Mouse (Mus musculus) liver, postnatal 0 days (tissue): ENCODE measurements around the gene Ebp.

ENCODE experiments used
- CTCF ChIP-seq: sonication (generic); IDR thresholded peaks from 2 replicates; pipeline ENCODE4 v1.5.1; 2016; ENCODE audit warnings: antibody characterized with exemption, low read depth
- EP300 ChIP-seq: IDR thresholded peaks from 2 replicates; pipeline ENCODE4 v1.6.1; 2016; ENCODE audit warnings: antibody characterized with exemption, low read depth, mild to moderate bottlenecking

- TF ChIP-seq CTCF: no peak
- no peak for TF ChIP-seq EP300
These were observed 37.0 kb upstream of the Ebp start for GRCm38 (mm10) chrX:8230272-8230671.
